Mouse (Mus musculus) cortical plate, adult 2 months (tissue): ENCODE measurements around the gene Bmpr1a.

Source experiments
- CTCF ChIP-seq: fragments of 200-500 bp; IDR thresholded peaks from 2 replicates; pipeline ENCODE4 v1.5.1; 2011; ENCODE audit warnings: mild to moderate bottlenecking, control low read depth, low read length; ENCODE audit not compliant: insufficient read depth; ENCODE audit errors: extremely low read depth
- POLR2A ChIP-seq: fragments of 200-500 bp; IDR thresholded peaks from 2 replicates; pipeline ENCODE4 v1.6.1; 2011; ENCODE audit warnings: mild to moderate bottlenecking, low read length, control low read depth; ENCODE audit not compliant: insufficient read depth; ENCODE audit errors: extremely low read depth

DNA sequence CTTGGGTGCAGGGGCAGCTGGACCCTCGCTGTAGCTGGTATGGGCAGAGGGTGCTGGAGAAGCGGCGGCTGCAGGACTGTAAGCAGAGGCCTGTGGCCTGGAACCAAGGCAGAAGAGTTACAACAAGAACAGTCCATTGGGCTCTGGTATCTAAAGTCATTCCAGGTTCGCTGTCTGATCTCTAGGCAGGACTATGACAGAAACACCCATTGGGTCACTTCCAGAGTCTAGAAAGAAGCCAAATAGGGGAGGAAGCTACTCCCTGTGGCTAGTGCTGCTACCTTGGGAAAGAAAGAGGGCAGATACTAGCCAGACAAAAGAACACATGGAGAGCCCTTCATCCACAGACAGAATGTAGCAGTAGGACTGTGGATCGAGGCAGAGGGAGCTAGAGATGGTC is 49.1 kb upstream of the Bmpr1a start:
- no peak for TF ChIP-seq CTCF
- TF ChIP-seq POLR2A = no peak
